Mouse (Mus musculus) kidney, embryonic 15.5 days (tissue): ENCODE measurements around the gene Ins2. TPM values are rescaled to one million over a fixed set of nuclear protein-coding genes. Genes with fewer than 3 reads are reported as not detected.

Source experiments
- ATAC-seq: fragments of 200-750 bp; cut with Nextera tagmentation; replicated peaks from 2 replicates; pipeline ENCODE4 v1.8.0; 2017; ENCODE audit warnings: moderate TSS enrichment; ENCODE audit not compliant: low FRiP score
- H3K27ac ChIP-seq: fragments of 300-500 bp; sonication (generic); 2 replicates; pipeline ENCODE4 v1.5.1; 2015; ENCODE audit warnings: mild to moderate bottlenecking, inconsistent platforms
- H3K27me3 ChIP-seq: fragments of 300-500 bp; sonication (generic); 2 replicates; pipeline ENCODE4 v1.6.1; 2015; ENCODE audit warnings: inconsistent platforms
- H3K36me3 ChIP-seq: fragments of 300-500 bp; sonication (generic); 2 replicates; pipeline ENCODE4 v1.6.1; 2015; ENCODE audit warnings: inconsistent platforms
- H3K4me1 ChIP-seq: fragments of 300-500 bp; sonication (generic); 2 replicates; pipeline ENCODE4 v1.6.1; 2015; ENCODE audit warnings: inconsistent platforms
- H3K4me2 ChIP-seq: fragments of 300-500 bp; sonication (generic); 2 replicates; pipeline ENCODE4 v1.6.1; 2015; ENCODE audit warnings: moderate library complexity, mild to moderate bottlenecking, inconsistent platforms
- H3K4me3 ChIP-seq: fragments of 300-500 bp; sonication (generic); replicated peaks from 2 replicates; pipeline ENCODE4 v1.5.1; 2015; ENCODE audit warnings: mild to moderate bottlenecking, inconsistent platforms
- H3K9ac ChIP-seq: fragments of 300-500 bp; sonication (generic); 2 replicates; pipeline ENCODE4 v1.6.1; 2015; ENCODE audit warnings: mild to moderate bottlenecking, inconsistent platforms
- H3K9me3 ChIP-seq: fragments of 300-500 bp; sonication (generic); replicated peaks from 2 replicates; pipeline ENCODE4 v1.6.1; 2016; ENCODE audit warnings: inconsistent platforms
- WGBS: fragments of 180-500 bp; shearing (Covaris S2); methylation state at CpG from one replicate; pipeline ENCODE4 v1.1.7; 2015; ENCODE audit warnings: mixed read lengths; 5-methylcytosine and 5-hydroxymethylcytosine counted together
- polyA plus RNA-seq: library from polyadenylated mRNA; unstranded; fragments of >200 nt; fragmentation: Nextera tagmentation; extraction: Ambion mirVana; gene quantifications from 2 replicates; pipeline ENCODE4 v1.2.1, GENCODE M21; 2015

Ins2 gene
- polyA plus RNA-seq = 0.88 TPM in 1 of 2 replicates, not detected in the other

GRCm38 (mm10) chr7:142743281-142743680, at the start of gene Ins2:
Ins2 (minus strand) TSS chr7:142743381.
- H3K27me3 ChIP-seq = no peaks in the 10 kb centered on the region
- H3K4me1 ChIP-seq = no peaks in the 10 kb centered on the region
- H3K36me3 ChIP-seq = no peaks in the 10 kb centered on the region
- no peak within 1 kb of the TSS for H3K27ac ChIP-seq
- no peak within 1 kb of the TSS for H3K9ac ChIP-seq
- H3K4me3 ChIP-seq = no peak within 1 kb of the TSS
- no peak within 1 kb of the TSS for H3K4me2 ChIP-seq
- 83% methylated on average over 1 of the region's 1 CpGs for WGBS
- no peaks in the 10 kb centered on the region for H3K9me3 ChIP-seq
- no peak for ATAC-seq

- H3K9me3 ChIP-seq = no peaks in the 10 kb centered on the region
- 0 out of 2 replicates have a peak, but pooled peaks have one; percentile 37 for ATAC-seq
- no peaks in the 10 kb centered on the region for H3K27me3 ChIP-seq
- no peak overlapping the region for H3K9ac ChIP-seq
- peak overlapping the region; percentile 54 for H3K27ac ChIP-seq
- H3K36me3 ChIP-seq = no peaks in the 10 kb centered on the region
- peaks cover 22% of the 10 kb centered on the region for H3K4me1 ChIP-seq
- WGBS = 39% methylated on average over 1 of the region's 1 CpGs
- no peak overlapping the region for H3K4me2 ChIP-seq
- H3K4me3 ChIP-seq = no peak overlapping the region
Measured at GRCm38 (mm10) chr7:142792650-142793275, 49.6 kb upstream of the Ins2 start.

DNA sequence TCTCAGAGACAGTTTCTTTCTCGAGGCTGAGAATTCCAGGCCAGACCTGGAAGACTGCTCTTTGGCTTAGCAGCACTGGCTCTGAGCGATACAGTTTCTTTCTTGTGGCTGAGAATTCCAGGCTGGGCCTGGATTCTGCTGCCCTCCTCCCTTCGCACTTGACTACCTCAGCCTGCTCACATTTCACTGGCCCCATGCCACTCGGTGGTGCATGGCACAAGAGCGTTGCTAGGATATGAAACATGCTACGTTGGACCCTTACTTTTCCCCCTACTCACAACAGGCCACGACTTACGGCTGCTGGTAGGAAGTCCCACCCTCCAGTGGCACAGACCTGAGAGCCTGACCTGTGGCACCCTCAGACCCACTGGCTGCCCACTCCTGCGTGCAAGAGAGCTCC, 46.5 kb upstream of the Ins2 start:
- Histone ChIP-seq H3K27ac (peak overlapping the region; percentile 79), H3K9ac (no peak overlapping the region), H3K9me3 (no peaks in the 10 kb centered on the region), H3K36me3 (no peaks in the 10 kb centered on the region), H3K4me3 (no peak overlapping the region), H3K4me1 (peaks cover 22% of the 10 kb centered on the region), H3K4me2 (no peak overlapping the region), H3K27me3 (no peaks in the 10 kb centered on the region)
- 43% methylated on average over 9 of the region's 9 CpGs for WGBS
- peak; percentile 96 for ATAC-seq

DNA sequence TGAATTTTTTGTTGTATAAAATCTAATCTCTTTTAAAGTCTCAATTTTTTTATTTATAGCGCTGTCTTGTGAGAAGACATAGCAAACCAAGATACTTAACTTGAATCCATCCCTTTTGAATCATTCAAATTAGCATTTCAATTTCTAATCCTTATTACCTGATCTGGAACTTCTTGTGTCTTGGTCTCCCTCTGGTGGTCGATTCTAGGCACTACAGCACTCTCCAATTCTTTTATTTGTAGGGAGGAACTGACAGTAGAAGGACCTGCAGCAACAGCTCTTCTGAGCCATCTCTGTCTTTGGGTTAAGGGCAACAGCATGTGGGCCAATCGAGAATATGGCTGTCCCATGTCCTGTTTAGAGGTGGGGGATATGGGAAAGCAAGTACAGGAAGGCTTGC, 5.4 kb downstream of the Ins2 start:
- no peak overlapping the region for H3K27ac ChIP-seq
- ATAC-seq = no peak
- 6% methylated on average over 3 of the region's 3 CpGs for WGBS
- no peak overlapping the region for H3K4me2 ChIP-seq
- no peaks in the 10 kb centered on the region for H3K36me3 ChIP-seq
- no peak overlapping the region for H3K4me3 ChIP-seq
- no peaks in the 10 kb centered on the region for H3K27me3 ChIP-seq
- H3K9me3 ChIP-seq = no peaks in the 10 kb centered on the region
- H3K9ac ChIP-seq = no peak overlapping the region
- H3K4me1 ChIP-seq = no peaks in the 10 kb centered on the region

GRCm38 (mm10) chr7:142736943-142737490, 6.2 kb downstream of the Ins2 start:
- 70% methylated on average over 1 of the region's 1 CpGs for WGBS
- H3K9ac ChIP-seq = no peak overlapping the region

DNA sequence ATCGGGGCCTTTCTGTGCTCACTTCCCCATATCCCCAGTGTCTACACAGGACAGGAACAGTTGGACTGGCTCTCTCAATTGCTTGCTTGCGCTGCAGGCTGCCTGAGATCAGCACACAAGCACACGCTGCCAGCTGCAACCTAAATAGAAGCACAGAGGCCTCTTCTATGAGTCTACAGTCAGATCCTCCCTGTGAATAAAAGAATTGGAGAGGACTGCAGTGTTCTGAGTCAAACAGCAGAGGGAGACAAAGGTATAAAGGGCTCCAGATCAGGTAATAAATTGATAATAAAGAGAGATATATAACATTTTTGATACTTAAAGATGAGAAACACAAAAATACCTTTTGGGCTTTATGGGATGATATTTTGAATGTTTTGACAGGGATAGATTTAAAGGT, 17.2 kb downstream of the Ins2 start:
- no peak overlapping the region for H3K4me2 ChIP-seq
- no peaks in the 10 kb centered on the region for H3K36me3 ChIP-seq
- no peak overlapping the region for H3K9ac ChIP-seq
- H3K27ac ChIP-seq = no peak overlapping the region
- H3K4me1 ChIP-seq = no peaks in the 10 kb centered on the region
- H3K27me3 ChIP-seq = no peaks in the 10 kb centered on the region
- no peaks in the 10 kb centered on the region for H3K9me3 ChIP-seq
- WGBS = 58% methylated on average over 3 of the region's 3 CpGs
- H3K4me3 ChIP-seq = no peak overlapping the region
- ATAC-seq = no peak

More at GRCm38 (mm10) chr7:142736943-142737490, 6.2 kb downstream of the Ins2 start:
- no peaks in the 10 kb centered on the region for H3K9me3 ChIP-seq
- H3K4me2 ChIP-seq = no peak overlapping the region
- H3K4me3 ChIP-seq = no peak overlapping the region
- no peaks in the 10 kb centered on the region for H3K27me3 ChIP-seq
- no peaks in the 10 kb centered on the region for H3K4me1 ChIP-seq
- no peaks in the 10 kb centered on the region for H3K36me3 ChIP-seq
- ATAC-seq = no peak
- no peak overlapping the region for H3K27ac ChIP-seq

GRCm38 (mm10) chr7:142720725-142721124, 22.5 kb downstream of the Ins2 start:
- Histone ChIP-seq H3K4me2 (no peak overlapping the region), H3K27ac (no peak overlapping the region), H3K4me1 (no peaks in the 10 kb centered on the region), H3K9me3 (no peaks in the 10 kb centered on the region), H3K27me3 (no peaks in the 10 kb centered on the region), H3K4me3 (no peak overlapping the region), H3K36me3 (no peaks in the 10 kb centered on the region), H3K9ac (no peak overlapping the region)
- WGBS = 2% methylated on average over 2 of the region's 2 CpGs
- ATAC-seq = no peak

- no peak overlapping the region; the same call in 1 of the 2 replicates for H3K4me3 ChIP-seq
- no peaks in the 10 kb centered on the region for H3K36me3 ChIP-seq
- no peaks in the 10 kb centered on the region for H3K9me3 ChIP-seq
- 12% methylated on average over 8 of the region's 8 CpGs for WGBS
- H3K4me1 ChIP-seq = peaks cover 2% of the 10 kb centered on the region
- peak overlapping the region; percentile 56 for H3K4me2 ChIP-seq
- no peak for ATAC-seq
- 0 out of 2 replicates have a peak overlapping the region, but pooled peaks have one; percentile 26 for H3K9ac ChIP-seq
- H3K27ac ChIP-seq = no peak overlapping the region
- no peaks in the 10 kb centered on the region for H3K27me3 ChIP-seq
Measured at GRCm38 (mm10) chr7:142714783-142715498, 28.2 kb downstream of the Ins2 start.

DNA sequence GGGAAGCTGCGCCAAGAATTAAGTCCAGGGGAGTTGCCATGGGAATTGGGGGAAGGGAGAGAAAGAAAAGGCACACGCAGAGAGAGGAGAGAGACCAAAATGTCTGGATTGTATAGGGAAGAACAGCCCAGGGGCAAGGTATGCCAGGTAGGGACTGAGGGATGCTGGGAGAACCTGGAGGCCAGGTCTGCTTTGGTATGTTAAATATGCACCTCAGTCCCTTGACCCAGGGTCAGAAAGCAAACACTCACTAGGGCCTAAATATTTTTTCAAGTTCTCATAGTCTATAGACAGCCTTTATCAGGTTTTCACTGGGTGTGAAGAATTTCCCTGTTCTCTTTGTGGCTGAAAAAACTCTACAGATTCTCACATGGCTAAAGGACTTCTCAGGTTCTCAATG, 36.3 kb downstream of the Ins2 start:
- Histone ChIP-seq H3K27me3 (no peaks in the 10 kb centered on the region), H3K4me1 (no peaks in the 10 kb centered on the region), H3K9me3 (no peaks in the 10 kb centered on the region), H3K4me2 (no peak overlapping the region), H3K9ac (no peak overlapping the region), H3K27ac (no peak overlapping the region), H3K36me3 (no peaks in the 10 kb centered on the region), H3K4me3 (no peak overlapping the region)
- no peak for ATAC-seq
- 90% methylated on average over 2 of the region's 2 CpGs for WGBS

- H3K36me3 ChIP-seq = no peaks in the 10 kb centered on the region
- no peak overlapping the region for H3K27ac ChIP-seq
- H3K27me3 ChIP-seq = no peaks in the 10 kb centered on the region
- whole genome bisulfite sequencing = 70% methylated on average over 5 of the region's 5 CpGs
- ATAC-seq = no peak
- no peak overlapping the region for H3K4me3 ChIP-seq
- no peaks in the 10 kb centered on the region for H3K4me1 ChIP-seq
- H3K9me3 ChIP-seq = no peaks in the 10 kb centered on the region
- no peak overlapping the region for H3K9ac ChIP-seq
- no peak overlapping the region for H3K4me2 ChIP-seq
Measured at GRCm38 (mm10) chr7:142699334-142699860, 43.8 kb downstream of the Ins2 start.

DNA sequence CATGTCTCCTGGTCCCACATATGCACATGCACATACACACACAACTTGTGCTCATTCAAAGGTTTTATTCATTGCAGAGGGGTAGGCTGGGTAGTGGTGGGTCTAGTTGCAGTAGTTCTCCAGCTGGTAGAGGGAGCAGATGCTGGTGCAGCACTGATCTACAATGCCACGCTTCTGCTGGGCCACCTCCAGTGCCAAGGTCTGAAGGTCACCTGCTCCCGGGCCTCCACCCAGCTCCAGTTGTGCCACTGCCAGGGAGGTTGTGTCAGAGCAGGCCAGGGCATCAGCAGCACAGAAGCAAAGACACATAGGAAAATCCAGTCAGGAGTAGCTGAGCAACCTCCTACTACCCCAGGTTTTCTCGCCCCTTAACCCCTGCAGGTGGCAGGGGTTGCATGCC, 64.6 kb downstream of the Ins2 start:
- no peak overlapping the region for H3K9ac ChIP-seq
- ATAC-seq = no peak

GRCm38 (mm10) chr7:142675644-142676043, 67.5 kb downstream of the Ins2 start:
- Histone ChIP-seq H3K4me3 (no peak overlapping the region), H3K9me3 (peaks cover 10% of the 10 kb centered on the region; the same call in 1 of the 2 replicates), H3K4me1 (0 out of 2 replicates have a peak, but pooled peaks cover 3% of the 10 kb centered on the region), H3K36me3 (no peaks in the 10 kb centered on the region), H3K4me2 (no peak overlapping the region), H3K27ac (no peak overlapping the region), H3K9ac (no peak overlapping the region), H3K27me3 (no peaks in the 10 kb centered on the region)
- ATAC-seq = no peak
- WGBS = 4% methylated on average over 3 of the region's 3 CpGs

More for the DNA sequence above, 64.6 kb downstream of the Ins2 start:
- Histone ChIP-seq H3K4me2 (no peak overlapping the region), H3K9me3 (no peaks in the 10 kb centered on the region), H3K4me3 (no peak overlapping the region), H3K27me3 (no peaks in the 10 kb centered on the region), H3K4me1 (0 out of 2 replicates have a peak, but pooled peaks cover 3% of the 10 kb centered on the region), H3K27ac (no peak overlapping the region), H3K36me3 (no peaks in the 10 kb centered on the region)
- 91% methylated on average over 3 of the region's 3 CpGs for WGBS
